Mouse (Mus musculus): ENCODE results near the gene Dynlt1f. TPM values are rescaled to one million over a fixed set of nuclear protein-coding genes. Genes with fewer than 3 reads are reported as not detected.
"Not testable (repeated sequence)": the region's sequence is repeated elsewhere in the genome, so short reads cannot be mapped to it uniquely, and the experiment has no call there.

The Dynlt1f gene
- polyA plus RNA-seq, 1 experiment from 2014 or later: 258 TPM

DNA sequence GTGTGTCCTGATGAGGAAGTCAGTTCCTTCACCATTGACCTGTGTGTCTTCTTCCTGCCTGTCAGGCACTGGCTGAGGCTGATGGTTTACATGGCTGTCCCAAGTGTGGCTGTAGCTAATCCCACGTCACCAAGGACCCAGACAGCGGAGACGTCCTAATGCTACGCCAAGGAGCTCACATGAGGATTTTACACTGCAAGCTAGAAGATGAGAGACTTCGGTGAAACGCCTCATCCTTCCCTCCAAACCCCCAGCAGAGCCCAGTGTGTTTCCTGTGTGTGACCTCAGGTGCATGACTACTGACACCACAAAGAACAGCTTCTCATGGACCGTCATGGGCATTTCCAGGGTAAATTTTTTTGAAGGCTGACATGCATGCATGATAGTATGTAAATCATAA, 57.3 kb downstream of the Dynlt1f start:
- not testable (repeated sequence) for H3K36me3 ChIP-seq (ENCODE audit: control insufficient read depth, insufficient read depth, low read length); H3K27me3 ChIP-seq (ENCODE audit: control insufficient read depth, insufficient read depth, low read depth, low read length); H3K4me1 ChIP-seq (replicated peaks; ENCODE audit: control insufficient read depth, insufficient read depth, low read length); H3K9me3 ChIP-seq (ENCODE audit: control insufficient read depth, low read length); H3K9ac ChIP-seq (ENCODE audit: low read length); ATAC-seq (ENCODE audit: low read depth); H3K4me3 ChIP-seq (ENCODE audit: low read length); H3K27ac ChIP-seq (ENCODE audit: low read length); H3K4me2 ChIP-seq (ENCODE audit: low read depth, low read length)
- 82% methylated on average over 7 of the region's 7 CpGs for WGBS

Other genes starting within 250 kb of the Dynlt1f start
- gene Dynlt1b, start 225.8 kb downstream of the Dynlt1f start, polyA plus RNA-seq (2015; fragmentation: Nextera tagmentation; extraction: Ambion mirVana): 525 and 538 TPM in 2 replicates
- gene Dynlt1c, start 54.2 kb downstream of the Dynlt1f start, polyA plus RNA-seq (2015; fragmentation: Nextera tagmentation; extraction: Ambion mirVana): 36.8 and 46.7 TPM in 2 replicates
- gene Sytl3, start 3.2 kb upstream of the Dynlt1f start, polyA plus RNA-seq (2015; fragmentation: Nextera tagmentation; extraction: Ambion mirVana): 0.90 and 1.2 TPM in 2 replicates
- gene Ezr, start 126.9 kb upstream of the Dynlt1f start, polyA plus RNA-seq (2015; fragmentation: Nextera tagmentation; extraction: Ambion mirVana): 154 and 168 TPM in 2 replicates

Measured in lung, embryonic 16.5 days (tissue).